Mouse (Mus musculus): ENCODE results near the gene Zswim5. TPM values are rescaled to one million over a fixed set of nuclear protein-coding genes. Genes with fewer than 3 reads are reported as not detected.

Gene Zswim5
- total RNA-seq, 2 experiments from 2014 or later = 0.11 to 0.13 TPM

DNA sequence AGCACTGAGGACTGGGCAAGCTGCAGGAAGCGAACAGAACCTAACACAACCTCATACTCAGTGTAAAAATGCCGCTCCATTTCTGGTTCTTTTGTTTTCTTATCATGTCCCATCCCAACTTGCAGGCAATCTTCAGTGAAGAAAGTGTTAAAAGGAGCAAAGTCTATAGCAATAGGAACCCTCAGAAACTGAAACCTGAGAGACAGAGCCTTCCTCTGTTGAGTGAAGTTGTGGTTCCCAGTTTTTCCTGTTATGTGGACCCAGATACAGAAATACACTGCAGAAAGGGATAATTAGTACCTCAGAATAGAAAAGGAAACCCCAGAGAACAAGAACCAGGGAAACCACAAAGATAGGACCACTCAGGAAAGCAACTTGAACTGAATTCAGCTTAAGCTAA is 36.1 kb downstream of the Zswim5 start:
- no peak for DNase-seq

GRCm38 (mm10) chr4:116928006-116928651 is 51.0 kb downstream of the Zswim5 start:
- no peak for DNase-seq

GRCm38 (mm10) chr4:116939585-116939984 is 62.4 kb downstream of the Zswim5 start:
- DNase-seq = no peak

DNA sequence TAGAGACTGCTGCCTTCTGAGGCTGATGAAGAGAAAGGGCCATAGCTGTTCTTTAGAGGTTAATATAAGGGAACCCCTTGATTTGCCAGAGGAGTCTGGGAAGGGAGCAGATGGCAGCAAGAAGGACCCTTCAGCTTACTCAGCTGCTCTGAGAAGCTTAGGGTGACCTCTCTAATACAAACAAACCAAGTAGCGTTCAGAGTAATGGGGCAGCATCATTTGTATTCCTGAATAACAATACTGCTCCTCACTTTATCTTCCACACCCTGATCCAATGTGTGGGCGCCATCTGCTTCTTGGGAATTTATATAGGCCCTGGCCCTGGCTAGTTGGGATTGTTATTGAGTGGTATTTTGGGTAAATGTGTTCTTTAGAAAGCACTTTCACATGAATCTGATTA is 65.5 kb downstream of the Zswim5 start:
- no peak for DNase-seq

- DNase-seq = no peak
Observed at GRCm38 (mm10) chr4:116944055-116944454, 66.9 kb downstream of the Zswim5 start.

- DNase-seq = no peak
Observed at GRCm38 (mm10) chr4:116951642-116952041, 74.5 kb downstream of the Zswim5 start.

DNA sequence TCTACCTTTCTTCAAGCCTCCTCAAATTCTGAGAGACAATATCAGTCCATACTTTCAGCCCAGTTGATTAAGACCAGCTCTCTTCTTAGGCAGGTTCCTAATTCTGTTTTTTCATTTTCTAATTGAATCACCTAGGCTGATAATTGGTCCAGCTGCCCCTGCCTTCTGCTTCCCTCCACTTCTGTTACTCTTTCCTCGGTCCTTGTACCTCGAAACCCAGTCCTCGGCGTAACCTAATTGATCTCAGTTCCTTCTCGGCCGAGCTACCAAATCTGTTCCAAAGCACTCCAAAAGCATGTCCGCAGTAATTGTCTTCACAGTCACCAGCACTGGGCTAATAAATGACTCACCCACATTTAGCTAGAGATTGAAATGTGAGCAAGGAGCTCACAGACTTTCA is 77.8 kb downstream of the Zswim5 start:
- DNase-seq = no peak

GRCm38 (mm10) chr4:116976503-116976902 is 99.3 kb downstream of the Zswim5 start:
- DNase-seq = no peak

DNA sequence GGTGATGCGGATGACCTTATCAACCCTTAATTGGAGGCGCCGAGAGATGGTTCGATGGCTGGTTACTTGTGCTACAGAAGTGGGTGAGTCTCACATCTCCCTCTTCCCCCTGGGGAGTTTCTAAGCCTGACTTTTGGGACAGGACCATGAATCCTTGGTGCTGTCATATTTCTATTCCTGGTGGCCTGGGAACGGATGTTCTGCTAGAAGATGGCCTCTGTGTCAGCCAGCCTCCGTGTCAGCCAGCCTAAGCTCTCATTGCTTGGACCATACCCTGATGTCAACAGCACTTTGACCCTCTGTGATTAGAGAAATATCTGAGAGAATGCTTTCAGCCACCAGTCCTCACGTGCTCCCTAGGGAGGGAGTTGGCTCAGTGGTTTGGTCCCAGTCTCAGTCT is 108.5 kb downstream of the Zswim5 start:
- DNase-seq = no peak

GRCm38 (mm10) chr4:116986400-116987121 is 109.4 kb downstream of the Zswim5 start:
- DNase-seq = peak; percentile 40

- no peak for DNase-seq
Observed at GRCm38 (mm10) chr4:116987122-116987456, 109.9 kb downstream of the Zswim5 start.

GRCm38 (mm10) chr4:116989731-116990130 is 112.6 kb downstream of the Zswim5 start:
- DNase-seq = no peak

DNA sequence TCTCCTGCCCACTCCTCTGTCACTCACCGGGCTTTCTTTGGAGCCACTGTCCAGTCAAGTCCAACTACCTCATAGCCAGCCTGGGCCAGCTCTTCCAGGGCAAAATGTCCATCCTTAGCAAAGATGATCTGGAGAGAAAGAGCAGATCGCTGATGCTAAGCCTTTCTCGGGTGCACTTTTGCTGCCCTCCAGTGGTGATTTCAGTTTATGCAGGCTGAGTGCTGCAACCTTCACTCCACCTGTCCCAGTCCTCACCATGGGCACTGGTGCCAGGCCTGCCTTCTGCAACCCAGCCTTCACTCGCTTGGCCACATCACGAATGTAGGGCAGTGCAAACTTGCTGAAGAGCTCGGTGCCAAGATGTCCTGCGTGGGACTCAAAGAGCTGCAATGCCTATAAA is 114.2 kb downstream of the Zswim5 start:
- DNase-seq = peak; percentile 56

- DNase-seq = peak; percentile 94
Observed at GRCm38 (mm10) chr4:116993672-116994621, 116.8 kb downstream of the Zswim5 start, which contains the start of gene Urod. Urod (minus strand) TSS chr4:116994413.

- DNase-seq = peak; percentile 61
Observed at GRCm38 (mm10) chr4:116995131-116995797, 118.1 kb downstream of the Zswim5 start, which contains the start of gene Hectd3. Hectd3 (plus strand) TSS chr4:116995317.

- DNase-seq = no peak
Observed at GRCm38 (mm10) chr4:116995798-116996135, 118.6 kb downstream of the Zswim5 start.

GRCm38 (mm10) chr4:116999513-117000154 is 122.5 kb downstream of the Zswim5 start:
- no peak for DNase-seq

- DNase-seq = no peak
Observed at GRCm38 (mm10) chr4:117001957-117002356, 124.8 kb downstream of the Zswim5 start.

DNA sequence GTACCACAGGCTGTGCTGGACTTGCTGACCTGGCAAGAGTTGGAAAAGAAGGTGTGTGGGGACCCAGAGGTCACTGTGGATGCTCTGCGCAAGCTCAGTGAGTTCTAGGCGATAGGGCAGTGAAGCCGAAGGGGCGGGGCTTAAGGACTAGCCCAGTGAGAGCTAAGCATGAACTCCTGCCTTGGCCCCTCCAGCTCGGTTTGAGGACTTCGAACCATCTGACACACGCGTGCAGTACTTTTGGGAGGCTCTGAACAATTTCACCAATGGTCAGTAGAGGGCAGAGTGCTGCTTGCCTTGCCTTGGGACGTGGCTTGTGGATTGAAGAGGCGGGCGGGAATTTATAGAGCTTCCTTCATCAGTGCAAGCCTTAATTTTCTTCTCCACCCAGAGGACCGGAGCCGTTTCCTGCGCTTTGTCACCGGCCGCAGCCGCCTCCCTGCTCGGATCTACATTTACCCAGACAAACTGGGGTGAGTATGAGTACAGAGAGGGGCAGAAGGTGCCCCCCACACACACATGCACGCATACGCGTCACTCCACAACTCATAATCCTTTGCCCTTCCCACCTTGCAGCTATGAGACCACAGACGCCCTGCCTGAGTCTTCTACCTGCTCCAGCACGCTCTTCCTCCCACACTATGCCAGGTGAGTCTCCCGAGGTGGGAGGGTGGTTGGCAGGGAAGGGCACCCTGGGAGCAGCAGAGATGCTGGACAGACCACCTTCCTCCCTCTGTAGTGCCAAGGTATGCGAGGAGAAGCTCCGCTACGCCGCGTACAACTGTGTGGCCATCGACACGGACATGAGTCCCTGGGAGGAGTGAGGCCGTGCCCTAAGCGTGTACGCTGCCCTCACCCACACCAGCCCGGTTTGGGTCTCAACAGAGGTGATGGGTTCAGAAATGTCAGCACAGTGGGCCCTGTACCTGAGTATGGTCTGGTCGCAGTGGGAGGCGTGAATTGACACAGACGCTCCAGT is 125.7 kb downstream of the Zswim5 start:
- no peak for DNase-seq

DNA sequence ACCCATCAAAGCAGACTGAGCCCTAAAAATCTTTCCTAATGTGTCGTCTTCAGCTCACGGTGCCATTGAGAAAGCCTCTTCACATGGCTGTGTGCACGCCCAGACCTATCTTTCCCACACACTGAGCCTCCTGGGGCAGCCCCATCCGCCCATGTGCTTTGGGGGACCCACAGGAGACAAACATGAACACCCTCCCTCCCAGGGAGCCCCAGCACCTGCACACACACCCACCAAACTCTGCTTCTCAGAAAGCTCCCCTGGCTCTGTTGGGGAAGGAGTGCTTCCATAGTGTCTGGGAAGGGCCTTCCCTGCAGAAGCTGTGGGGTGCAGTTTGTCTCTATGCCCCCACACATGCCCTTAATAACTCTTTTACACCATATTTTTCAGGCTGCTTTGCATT is 127.5 kb downstream of the Zswim5 start:
- DNase-seq = no peak
